Mouse (Mus musculus): ENCODE measurements around the gene Olfr591. TPM values are rescaled to one million over a fixed set of nuclear protein-coding genes. Genes with fewer than 3 reads are reported as not detected.
"Not testable (repeated sequence)": the region's sequence is repeated elsewhere in the genome, so short reads cannot be mapped to it uniquely, and the experiment has no call there.

Gene Olfr591
- not detected in 2 replicates for polyA plus RNA-seq (2015; fragmentation: Nextera tagmentation; extraction: Ambion mirVana)

DNA sequence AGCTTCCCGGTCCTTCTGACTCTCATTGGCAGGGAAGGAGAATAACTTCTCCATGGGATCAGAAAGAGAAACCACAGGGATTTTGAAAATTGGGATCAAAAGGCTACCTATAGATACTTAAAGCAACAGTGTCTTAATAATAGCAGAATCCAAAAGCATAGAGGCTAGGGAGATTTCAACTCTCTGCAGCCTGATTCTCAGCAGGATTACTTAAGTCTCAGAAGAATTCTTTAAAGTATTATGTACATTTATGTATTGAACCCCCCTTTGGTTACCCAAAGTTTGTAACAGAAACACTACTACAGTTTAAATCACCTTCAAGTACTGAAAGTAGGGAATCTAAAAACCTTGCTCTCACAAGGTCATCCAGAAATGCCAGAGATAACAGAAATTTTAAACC lies at the start of gene Olfr591:
Gene Olfr591 (minus strand): TSS at position 101 of the 400 bp plus-strand sequence.
- peaks cover 7% of the 10 kb centered on the region for H3K9me3 ChIP-seq (ENCODE audit: control insufficient read depth, low read length)
- H3K4me3 ChIP-seq (replicated peaks; ENCODE audit: low read length), result no peak within 1 kb of the TSS
- H3K4me2 ChIP-seq (ENCODE audit: low read length), result no peak within 1 kb of the TSS
- H3K27me3 ChIP-seq (replicated peaks; ENCODE audit: control insufficient read depth, insufficient read depth, low read length), result no peaks in the 10 kb centered on the region
- no peak within 1 kb of the TSS for H3K9ac ChIP-seq (replicated peaks; ENCODE audit: low read depth, low read length)
- H3K36me3 ChIP-seq (ENCODE audit: control insufficient read depth, insufficient read depth), result no peaks in the 10 kb centered on the region
- no peaks in the 10 kb centered on the region for H3K4me1 ChIP-seq (replicated peaks; ENCODE audit: control insufficient read depth, insufficient read depth, low read length)
- WGBS, result 79% methylated on average over 1 of the region's 1 CpGs
- ATAC-seq, result no peak
- no peak within 1 kb of the TSS for H3K27ac ChIP-seq (ENCODE audit: low read length)

GRCm38 (mm10) chr7:103216696-103217095 lies 38.6 kb upstream of the Olfr591 start, which contains the start of gene Olfr594:
Gene Olfr594 (plus strand): TSS chr7:103216996.
- no peak for ATAC-seq

DNA sequence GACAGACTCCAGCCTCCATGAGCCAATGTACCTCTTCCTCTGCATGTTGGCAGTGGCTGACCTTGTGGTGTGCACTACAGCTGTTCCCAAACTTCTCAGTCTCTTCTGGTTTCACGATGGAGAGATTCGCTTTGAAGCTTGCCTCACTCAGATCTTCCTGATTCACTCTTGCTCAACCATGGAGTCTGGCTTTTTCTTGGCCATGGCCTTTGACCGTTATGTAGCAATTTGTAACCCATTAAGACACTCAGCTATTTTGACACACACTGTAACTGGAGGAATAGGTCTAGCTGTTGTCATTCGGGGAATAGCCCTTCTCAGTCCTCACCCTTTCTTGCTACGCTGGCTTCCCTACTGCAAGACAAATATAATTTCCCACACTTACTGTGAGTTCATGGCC lies 33.9 kb upstream of the Olfr591 start:
- H3K9ac ChIP-seq (replicated peaks; ENCODE audit: low read depth, low read length); H3K4me3 ChIP-seq (replicated peaks; ENCODE audit: low read length); H3K9me3 ChIP-seq (ENCODE audit: control insufficient read depth, low read length); ATAC-seq; H3K4me1 ChIP-seq (replicated peaks; ENCODE audit: control insufficient read depth, insufficient read depth, low read length); H3K4me2 ChIP-seq (ENCODE audit: low read length); H3K36me3 ChIP-seq (ENCODE audit: control insufficient read depth, insufficient read depth); H3K27ac ChIP-seq (ENCODE audit: low read length); H3K27me3 ChIP-seq (replicated peaks; ENCODE audit: control insufficient read depth, insufficient read depth, low read length): not testable (repeated sequence)
- WGBS, result 91% methylated on average over 5 of the region's 5 CpGs

More at GRCm38 (mm10) chr7:103216696-103217095, 38.6 kb upstream of the Olfr591 start, which contains the start of gene Olfr594:
- H3K4me1 ChIP-seq (replicated peaks; ENCODE audit: control insufficient read depth, insufficient read depth, low read length), result no peaks in the 10 kb centered on the region
- no peak within 1 kb of the TSS for H3K9ac ChIP-seq (replicated peaks; ENCODE audit: low read depth, low read length)
- H3K4me3 ChIP-seq (replicated peaks; ENCODE audit: low read length), result no peak within 1 kb of the TSS
- H3K27me3 ChIP-seq (replicated peaks; ENCODE audit: control insufficient read depth, insufficient read depth, low read length), result no peaks in the 10 kb centered on the region
- H3K36me3 ChIP-seq (ENCODE audit: control insufficient read depth, insufficient read depth), result no peaks in the 10 kb centered on the region
- no peak within 1 kb of the TSS for H3K4me2 ChIP-seq (ENCODE audit: low read length)
- no peaks in the 10 kb centered on the region for H3K9me3 ChIP-seq (ENCODE audit: control insufficient read depth, low read length)
- no peak within 1 kb of the TSS for H3K27ac ChIP-seq (ENCODE audit: low read length)

GRCm38 (mm10) chr7:103211562-103211961 lies 33.4 kb upstream of the Olfr591 start, which contains the start of gene Olfr593:
Gene Olfr593 (plus strand): TSS chr7:103211862.
- 68% methylated on average over 1 of the region's 1 CpGs for WGBS
- H3K4me1 ChIP-seq (replicated peaks; ENCODE audit: control insufficient read depth, insufficient read depth, low read length), result no peaks in the 10 kb centered on the region
- H3K4me2 ChIP-seq (ENCODE audit: low read length), result no peak within 1 kb of the TSS
- H3K9me3 ChIP-seq (ENCODE audit: control insufficient read depth, low read length), result no peaks in the 10 kb centered on the region
- no peaks in the 10 kb centered on the region for H3K27me3 ChIP-seq (replicated peaks; ENCODE audit: control insufficient read depth, insufficient read depth, low read length)
- no peak for ATAC-seq
- H3K27ac ChIP-seq (ENCODE audit: low read length), result no peak within 1 kb of the TSS
- H3K9ac ChIP-seq (replicated peaks; ENCODE audit: low read depth, low read length), result no peak within 1 kb of the TSS
- no peaks in the 10 kb centered on the region for H3K36me3 ChIP-seq (ENCODE audit: control insufficient read depth, insufficient read depth)
- no peak within 1 kb of the TSS for H3K4me3 ChIP-seq (replicated peaks; ENCODE audit: low read length)

DNA sequence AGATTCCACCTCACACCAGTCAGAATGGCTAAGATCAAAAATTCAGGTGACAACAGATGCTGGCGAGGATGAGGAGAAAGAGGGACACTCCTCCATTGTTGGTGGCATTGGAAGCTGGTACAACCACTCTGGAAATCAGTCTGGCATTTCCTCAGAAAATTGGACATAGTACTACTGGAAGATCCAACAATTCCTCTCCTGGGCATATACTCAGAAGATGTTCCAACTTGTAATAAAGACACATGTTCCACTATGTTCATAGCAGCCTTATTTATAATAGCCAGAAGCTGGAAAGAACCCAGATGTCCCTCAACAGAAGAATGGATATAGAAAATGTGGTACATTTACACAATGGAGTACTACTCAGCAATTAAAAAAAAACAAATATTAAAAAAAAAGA lies 6.4 kb upstream of the Olfr591 start, which contains the start of gene Olfr592:
Gene Olfr592 (plus strand): TSS at position 301 of the 400 bp plus-strand sequence.
- H3K9me3 ChIP-seq (ENCODE audit: control insufficient read depth, low read length); H3K27ac ChIP-seq (ENCODE audit: low read length): not testable (repeated sequence)

GRCm38 (mm10) chr7:103169697-103170096 lies 8.4 kb downstream of the Olfr591 start:
- ATAC-seq, result no peak
- no peak overlapping the region for H3K4me3 ChIP-seq (replicated peaks; ENCODE audit: low read length)
- 78% methylated on average over 5 of the region's 5 CpGs for WGBS
- no peaks in the 10 kb centered on the region for H3K36me3 ChIP-seq (ENCODE audit: control insufficient read depth, insufficient read depth)
- no peak overlapping the region for H3K9ac ChIP-seq (replicated peaks; ENCODE audit: low read depth, low read length)
- no peaks in the 10 kb centered on the region for H3K27me3 ChIP-seq (replicated peaks; ENCODE audit: control insufficient read depth, insufficient read depth, low read length)
- no peaks in the 10 kb centered on the region for H3K9me3 ChIP-seq (ENCODE audit: control insufficient read depth, low read length)
- H3K4me1 ChIP-seq (replicated peaks; ENCODE audit: control insufficient read depth, insufficient read depth, low read length), result no peaks in the 10 kb centered on the region
- no peak overlapping the region for H3K4me2 ChIP-seq (ENCODE audit: low read length)
- no peak overlapping the region for H3K27ac ChIP-seq (ENCODE audit: low read length)

More for the DNA sequence above, 6.4 kb upstream of the Olfr591 start, which contains the start of gene Olfr592:
- WGBS, result 63% methylated on average over 1 of the region's 1 CpGs
- not testable (repeated sequence) for H3K36me3 ChIP-seq (ENCODE audit: control insufficient read depth, insufficient read depth); H3K27me3 ChIP-seq (replicated peaks; ENCODE audit: control insufficient read depth, insufficient read depth, low read length); H3K9ac ChIP-seq (replicated peaks; ENCODE audit: low read depth, low read length); ATAC-seq; H3K4me1 ChIP-seq (replicated peaks; ENCODE audit: control insufficient read depth, insufficient read depth, low read length); H3K4me3 ChIP-seq (replicated peaks; ENCODE audit: low read length); H3K4me2 ChIP-seq (ENCODE audit: low read length)

GRCm38 (mm10) chr7:103156256-103156655 lies 21.9 kb downstream of the Olfr591 start, which contains the start of gene Olfr589:
Gene Olfr589 (minus strand): TSS chr7:103156356.
- no peak within 1 kb of the TSS for H3K9ac ChIP-seq (replicated peaks; ENCODE audit: low read depth, low read length)

GRCm38 (mm10) chr7:103140579-103140978 lies 37.6 kb downstream of the Olfr591 start, which contains the start of gene Olfr588-ps1:
Gene Olfr588-ps1 (plus strand): TSS chr7:103140879.
- WGBS, result 82% methylated on average over 1 of the region's 1 CpGs
- no peak for ATAC-seq

More at GRCm38 (mm10) chr7:103156256-103156655, 21.9 kb downstream of the Olfr591 start, which contains the start of gene Olfr589:
- Histone ChIP-seq H3K4me3 (replicated peaks; ENCODE audit: low read length) (no peak within 1 kb of the TSS), H3K27ac (ENCODE audit: low read length) (no peak within 1 kb of the TSS), H3K4me2 (ENCODE audit: low read length) (no peak within 1 kb of the TSS), H3K36me3 (ENCODE audit: control insufficient read depth, insufficient read depth) (no peaks in the 10 kb centered on the region), H3K4me1 (replicated peaks; ENCODE audit: control insufficient read depth, insufficient read depth, low read length) (no peaks in the 10 kb centered on the region), H3K9me3 (ENCODE audit: control insufficient read depth, low read length) (no peaks in the 10 kb centered on the region), H3K27me3 (replicated peaks; ENCODE audit: control insufficient read depth, insufficient read depth, low read length) (no peaks in the 10 kb centered on the region)
- WGBS, result 61% methylated on average over 2 of the region's 2 CpGs
- ATAC-seq, result no peak

GRCm38 (mm10) chr7:103125538-103125937 lies 52.6 kb downstream of the Olfr591 start, which contains the start of gene Olfr586:
Gene Olfr586 (minus strand): TSS chr7:103125638.
- H3K9me3 ChIP-seq (ENCODE audit: control insufficient read depth, low read length), result no peaks in the 10 kb centered on the region
- H3K27me3 ChIP-seq (replicated peaks; ENCODE audit: control insufficient read depth, insufficient read depth, low read length), result no peaks in the 10 kb centered on the region
- H3K4me3 ChIP-seq (replicated peaks; ENCODE audit: low read length), result no peak within 1 kb of the TSS
- no peaks in the 10 kb centered on the region for H3K36me3 ChIP-seq (ENCODE audit: control insufficient read depth, insufficient read depth)
- H3K27ac ChIP-seq (ENCODE audit: low read length), result no peak within 1 kb of the TSS
- no peaks in the 10 kb centered on the region for H3K4me1 ChIP-seq (replicated peaks; ENCODE audit: control insufficient read depth, insufficient read depth, low read length)
- WGBS, result 88% methylated on average over 3 of the region's 3 CpGs
- no peak within 1 kb of the TSS for H3K9ac ChIP-seq (replicated peaks; ENCODE audit: low read depth, low read length)
- no peak for ATAC-seq
- H3K4me2 ChIP-seq (ENCODE audit: low read length), result no peak within 1 kb of the TSS

More at GRCm38 (mm10) chr7:103140579-103140978, 37.6 kb downstream of the Olfr591 start, which contains the start of gene Olfr588-ps1:
- H3K27me3 ChIP-seq (replicated peaks; ENCODE audit: control insufficient read depth, insufficient read depth, low read length), result no peaks in the 10 kb centered on the region
- H3K36me3 ChIP-seq (ENCODE audit: control insufficient read depth, insufficient read depth), result no peaks in the 10 kb centered on the region
- H3K27ac ChIP-seq (ENCODE audit: low read length), result no peak within 1 kb of the TSS
- no peak within 1 kb of the TSS for H3K4me2 ChIP-seq (ENCODE audit: low read length)
- no peaks in the 10 kb centered on the region for H3K9me3 ChIP-seq (ENCODE audit: control insufficient read depth, low read length)
- H3K4me3 ChIP-seq (replicated peaks; ENCODE audit: low read length), result no peak within 1 kb of the TSS
- no peak within 1 kb of the TSS for H3K9ac ChIP-seq (replicated peaks; ENCODE audit: low read depth, low read length)
- H3K4me1 ChIP-seq (replicated peaks; ENCODE audit: control insufficient read depth, insufficient read depth, low read length), result no peaks in the 10 kb centered on the region

All from forebrain, embryonic 16.5 days (tissue).